Mouse (Mus musculus): ENCODE measurements around the gene Phf24. TPM values are rescaled to one million over a fixed set of nuclear protein-coding genes. Genes with fewer than 3 reads are reported as not detected.

Gene Phf24
- polyA plus RNA-seq (2017; shearing (Covaris generic)), result under 1 TPM in 1 of 2 experiments, not detected in 1; 0.14 TPM

DNA sequence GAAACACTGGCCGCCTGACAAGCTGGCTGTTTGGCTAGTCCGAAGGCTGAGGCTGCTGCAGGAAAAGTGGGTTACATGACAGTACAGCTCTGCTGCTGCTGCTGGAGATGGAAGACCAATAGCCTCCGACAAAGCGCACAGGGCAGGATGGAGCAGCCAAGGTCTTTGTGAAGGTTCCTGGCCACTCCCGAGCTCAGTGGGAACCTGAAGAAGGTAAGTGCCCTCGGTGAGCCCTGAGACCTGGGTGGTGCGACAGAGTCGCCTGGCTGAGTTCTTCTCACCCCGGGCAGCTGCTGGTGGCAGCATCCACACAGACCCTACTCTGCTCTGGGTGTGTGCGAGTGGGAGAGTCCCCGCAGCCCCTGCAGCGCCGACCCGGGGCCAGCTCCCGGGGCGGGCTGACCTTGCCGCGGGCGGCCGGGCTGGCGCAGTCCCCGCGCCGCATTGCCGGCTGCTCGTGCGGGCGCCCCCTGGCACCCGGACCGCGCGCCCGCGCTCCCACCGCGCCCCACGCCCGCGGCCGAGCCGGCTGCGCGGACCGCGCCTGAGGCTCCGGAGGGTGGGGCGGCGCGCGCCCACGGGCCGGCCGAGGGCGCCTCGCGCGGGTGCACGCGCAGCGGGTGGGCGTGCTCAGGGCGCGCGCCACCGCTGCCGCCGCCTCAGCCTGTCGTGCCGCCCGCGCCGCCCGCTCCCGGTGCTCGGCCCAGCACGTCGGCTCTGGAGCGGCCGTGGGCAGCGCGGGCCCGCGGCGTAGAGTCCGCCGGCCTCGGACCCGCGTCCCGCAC, at the start of gene Phf24:
Phf24 (plus strand) TSS at position 44 of the 785 bp plus-strand sequence.
- ATAC-seq, result no peak

DNA sequence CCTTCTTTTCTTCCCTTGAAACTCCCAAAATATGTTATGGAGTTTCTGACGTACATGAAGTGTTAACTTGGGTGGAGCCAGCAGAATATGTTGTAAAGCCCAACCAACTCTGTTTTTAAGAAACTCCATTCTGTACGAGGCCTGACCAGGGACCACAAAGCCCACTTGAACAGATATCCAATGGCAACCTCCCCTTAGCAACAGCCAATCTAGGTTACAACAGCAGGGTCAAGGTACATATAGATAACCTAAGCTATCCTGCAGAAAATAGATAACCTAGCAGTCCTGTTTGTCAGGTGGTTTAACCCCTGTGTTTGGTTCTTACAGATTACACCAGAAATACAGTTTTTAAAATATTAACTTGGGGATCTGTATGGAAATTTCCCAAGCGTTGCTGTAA, 49.1 kb upstream of the Phf24 start:
- no peak for ATAC-seq

DNA sequence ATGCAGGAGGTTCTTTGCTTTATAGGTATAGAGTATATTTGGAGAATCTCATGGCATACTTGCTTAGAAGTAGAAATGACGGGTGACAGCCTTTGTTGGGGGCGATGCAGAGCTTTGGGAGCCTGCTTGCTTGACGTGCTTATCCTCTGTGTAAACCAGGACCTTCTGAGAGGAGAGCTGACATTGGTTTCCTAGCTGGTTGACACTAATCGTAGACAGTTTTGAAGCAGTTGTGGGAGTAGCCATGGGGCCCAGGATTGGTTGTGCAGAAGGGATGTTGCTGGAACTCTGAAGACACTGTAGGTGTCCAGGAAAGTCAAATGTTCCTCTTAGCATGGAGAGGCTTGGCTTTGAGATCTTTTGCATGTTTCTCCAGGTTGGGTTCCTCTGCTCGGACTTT, 48.3 kb upstream of the Phf24 start:
- no peak for ATAC-seq

DNA sequence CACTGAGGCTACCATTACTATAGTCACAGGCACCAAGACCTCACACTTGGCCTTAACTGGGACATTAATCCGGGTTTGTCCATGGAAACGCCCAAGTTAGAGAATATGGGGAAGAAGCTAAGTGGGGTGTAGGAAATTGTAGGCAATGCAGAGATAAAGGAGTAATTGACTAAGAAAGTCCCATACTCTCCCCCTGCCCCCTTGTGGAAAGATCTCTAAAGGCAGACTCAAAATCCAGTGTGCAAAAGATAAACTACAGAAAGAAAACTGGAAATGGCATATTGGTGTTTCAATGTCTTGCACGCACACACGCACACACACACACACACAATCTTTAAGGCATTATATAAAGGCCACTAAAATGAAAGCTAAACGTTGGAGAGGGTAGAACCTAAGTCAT, 45.7 kb upstream of the Phf24 start:
- no peak for ATAC-seq

DNA sequence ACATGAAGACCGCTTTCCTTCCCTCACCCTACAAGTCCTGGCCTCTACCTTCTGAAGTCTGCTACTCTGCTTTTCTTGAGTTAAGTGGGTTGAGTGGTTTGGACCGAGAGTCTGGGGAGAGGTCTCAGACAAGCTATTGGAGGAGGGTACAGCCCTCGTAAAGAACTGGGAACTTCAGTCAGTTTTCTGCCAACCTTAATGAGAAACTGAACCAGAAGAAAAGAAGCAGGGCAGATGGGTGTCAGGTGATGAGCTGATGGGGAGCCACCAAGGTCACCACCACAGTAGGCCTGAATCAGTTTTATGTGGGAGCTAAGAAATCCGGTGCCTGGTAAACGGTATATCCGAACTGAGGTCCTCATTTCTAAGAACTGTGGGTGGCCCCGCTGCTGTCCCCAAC, 44.3 kb upstream of the Phf24 start:
- no peak for ATAC-seq

DNA sequence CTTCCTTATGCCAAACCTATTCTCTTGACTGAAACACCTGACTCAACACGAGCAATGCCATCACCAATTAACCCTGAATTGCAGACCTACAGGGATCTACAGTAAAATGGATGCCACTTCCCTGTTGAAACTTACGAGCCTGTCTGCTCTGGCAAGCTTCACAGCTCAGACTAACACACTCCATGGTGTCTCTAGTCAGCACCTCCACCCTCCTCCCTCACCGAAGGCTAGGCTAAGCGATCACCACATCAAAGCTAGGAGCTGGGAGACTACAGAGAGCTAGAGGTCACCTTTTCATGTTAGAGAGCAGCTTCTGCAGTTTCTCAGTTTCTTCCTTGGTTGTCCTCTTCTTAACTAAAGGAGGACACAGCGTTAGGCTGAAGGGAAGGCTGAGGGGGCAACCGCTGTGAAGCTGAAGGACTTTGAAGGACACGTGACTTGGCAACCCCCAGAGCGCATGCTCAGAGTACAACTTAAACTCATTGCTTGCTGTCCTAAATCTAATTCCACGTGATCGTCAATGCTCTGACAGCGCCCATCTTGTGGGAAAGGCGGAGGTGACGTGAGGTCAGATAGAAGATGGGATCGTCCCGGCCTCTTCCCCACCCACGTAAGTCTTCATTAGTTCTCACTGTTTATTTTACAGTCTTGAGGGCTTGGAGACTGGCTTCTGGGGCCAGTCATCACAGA, 43.6 kb upstream of the Phf24 start:
- no peak for ATAC-seq

DNA sequence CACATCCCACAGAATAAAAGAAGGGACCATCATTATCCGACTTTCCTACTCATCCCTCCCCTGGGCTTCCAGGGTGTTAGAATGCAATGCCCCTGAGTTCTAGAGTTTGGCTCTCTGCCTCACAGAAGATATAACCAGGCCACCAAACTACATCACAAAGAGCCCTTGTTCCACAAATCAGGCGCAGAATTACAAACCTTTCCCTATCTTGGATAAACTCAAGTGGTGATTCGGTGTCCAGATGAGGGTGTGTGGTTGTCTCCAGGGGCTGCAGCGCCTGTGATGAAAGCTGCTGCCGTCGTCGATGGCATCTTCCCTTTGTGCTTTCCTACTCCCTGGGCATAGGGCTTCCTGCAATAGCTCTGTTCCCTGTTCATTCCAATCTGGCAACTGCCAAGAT, 42.3 kb upstream of the Phf24 start, which contains the start of gene Fam205c:
Fam205c (minus strand) TSS at position 101 of the 400 bp plus-strand sequence.
- ATAC-seq, result no peak

DNA sequence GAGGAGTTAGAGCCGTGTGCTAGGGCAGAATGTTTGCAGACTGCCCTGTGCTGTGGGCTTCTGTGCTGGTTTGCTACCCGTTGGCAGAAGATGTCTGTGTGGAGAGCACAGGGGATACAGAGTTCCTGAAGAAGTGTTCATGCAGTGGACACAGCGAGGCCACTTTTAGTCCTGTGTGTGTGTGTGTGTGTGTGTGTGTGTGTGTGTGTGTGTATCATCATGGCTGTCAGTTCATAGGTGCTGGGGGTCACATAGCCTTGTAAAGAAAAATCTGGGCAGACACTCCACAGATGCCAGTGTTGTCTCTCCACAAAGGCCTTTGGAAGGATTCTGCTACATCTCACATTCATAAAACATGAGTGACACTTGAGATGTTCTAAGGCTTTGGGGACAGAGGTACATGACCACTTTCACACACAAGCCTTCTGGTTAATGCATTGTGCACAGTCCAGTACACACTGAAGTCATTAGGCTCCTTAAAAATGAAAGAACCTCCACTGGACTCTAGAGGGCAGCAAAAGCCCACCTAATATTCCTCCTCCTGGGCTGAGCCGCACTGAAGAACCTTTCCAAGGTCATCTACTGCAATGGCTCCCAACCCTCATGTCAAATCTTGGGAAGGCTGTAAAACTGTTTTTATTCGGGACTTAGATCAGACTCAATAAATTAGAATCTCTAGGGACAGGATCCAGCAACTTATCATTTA, 39.7 kb upstream of the Phf24 start:
- ATAC-seq, result no peak

DNA sequence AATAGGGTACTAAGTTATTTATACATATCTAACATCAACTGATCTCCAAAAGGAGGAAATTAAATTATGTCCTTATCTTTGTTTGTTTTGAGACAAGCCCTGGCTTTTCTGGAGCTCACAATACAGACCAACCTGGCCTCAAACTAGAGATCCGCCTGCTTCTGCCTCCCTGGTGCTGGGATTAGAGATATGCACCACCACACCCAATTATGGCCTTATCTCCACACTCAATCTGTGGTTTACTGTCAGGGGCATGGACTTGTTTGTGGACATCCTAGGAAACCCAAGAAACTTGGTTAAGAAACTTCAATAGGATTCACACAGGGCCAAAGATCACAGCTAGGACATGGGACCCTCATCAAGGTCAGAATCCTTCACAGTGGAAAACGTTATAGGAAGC, 38.8 kb upstream of the Phf24 start:
- ATAC-seq, result no peak

DNA sequence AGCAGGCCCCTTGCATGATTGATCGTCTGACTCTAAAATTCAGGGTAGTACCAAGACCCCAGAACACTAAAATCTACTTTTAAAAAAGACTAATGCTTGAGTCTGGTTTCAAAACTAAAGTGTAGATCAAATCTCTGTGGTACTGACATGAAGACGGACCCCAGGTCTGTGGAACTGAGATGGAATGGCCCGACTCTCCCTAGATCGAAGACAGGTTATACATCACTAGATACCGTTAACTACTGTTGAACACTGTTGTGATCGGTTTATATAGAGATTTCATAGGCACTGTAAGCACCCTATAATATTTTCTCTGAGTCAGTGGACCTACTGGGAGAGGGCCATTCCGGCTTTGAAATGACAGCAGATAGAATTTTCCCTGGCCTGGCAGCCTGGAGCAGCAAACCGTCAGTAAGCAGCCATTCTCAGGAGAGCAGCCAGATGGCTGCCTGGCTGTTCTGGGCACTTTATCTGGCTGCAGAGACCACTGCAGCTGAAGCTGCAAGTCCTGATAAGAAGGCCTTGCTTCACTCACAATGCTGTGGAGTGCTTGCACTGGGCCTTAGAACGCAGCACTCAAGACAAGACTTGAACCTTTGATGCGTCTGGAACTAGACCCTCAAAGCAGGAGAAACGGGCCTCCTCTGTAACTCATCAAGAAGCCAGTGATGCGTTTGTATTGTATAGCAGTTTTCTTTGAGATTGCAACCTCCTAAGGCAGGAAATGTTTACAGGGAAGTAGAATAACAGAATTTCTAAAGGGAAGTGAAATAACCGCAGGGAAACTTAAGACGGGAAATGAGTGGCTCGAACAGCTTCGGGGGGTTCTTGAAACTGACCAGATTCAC, 36.4 kb upstream of the Phf24 start:
- ATAC-seq, result no peak

DNA sequence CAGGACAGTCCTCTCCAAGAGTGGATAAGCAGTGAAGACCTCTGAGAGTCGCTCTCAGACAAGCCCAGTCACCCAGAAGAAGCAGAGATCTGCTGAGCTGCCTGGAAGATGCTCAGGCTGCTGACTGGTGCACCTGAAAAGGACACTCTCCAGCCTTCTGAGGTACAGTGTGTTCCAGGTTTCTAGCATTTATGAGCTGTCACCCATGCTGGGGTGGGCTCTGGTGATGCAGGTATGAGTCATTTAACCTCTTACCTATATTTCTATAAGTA, 35.8 kb upstream of the Phf24 start:
- no peak for ATAC-seq

DNA sequence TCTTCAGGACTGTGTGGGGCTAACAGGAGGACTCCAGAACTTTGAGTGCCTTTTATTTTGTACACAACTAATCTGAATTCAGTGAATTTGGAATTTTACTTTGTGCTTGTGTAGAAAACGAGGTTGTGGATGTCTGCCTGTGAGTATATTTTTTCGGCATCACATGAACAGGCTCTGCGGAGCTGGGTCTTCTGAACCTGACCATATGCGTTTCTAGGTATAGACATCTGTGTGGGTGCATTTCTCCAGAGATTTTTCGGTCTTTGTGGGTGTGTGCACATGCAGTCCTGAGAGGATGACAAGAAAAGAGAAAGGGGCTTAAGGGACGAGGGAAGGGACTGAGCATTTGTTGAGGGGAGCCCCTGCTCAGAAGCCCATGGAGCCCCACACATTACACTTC, 29.5 kb upstream of the Phf24 start:
- ATAC-seq, result no peak

DNA sequence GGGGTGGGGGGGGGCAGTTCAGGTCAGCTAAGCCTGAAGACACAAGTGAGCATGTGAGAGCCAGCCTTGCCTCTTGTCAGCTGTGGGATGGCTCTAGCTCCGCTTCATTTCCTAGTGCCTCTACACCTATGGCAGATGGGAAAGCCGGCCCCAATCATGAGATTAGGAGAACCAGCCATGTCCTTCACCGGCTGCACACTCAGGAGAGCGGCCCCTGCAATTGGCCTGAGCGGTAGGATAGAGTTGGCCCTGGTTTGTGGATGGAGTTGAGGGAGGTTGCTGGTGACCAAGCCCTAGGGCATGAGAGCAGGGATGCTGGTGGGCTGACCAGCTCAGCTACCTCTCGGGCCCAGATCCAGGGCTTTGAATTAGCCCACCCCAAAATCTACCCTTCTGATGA, 27.7 kb upstream of the Phf24 start:
- ATAC-seq, result no peak

DNA sequence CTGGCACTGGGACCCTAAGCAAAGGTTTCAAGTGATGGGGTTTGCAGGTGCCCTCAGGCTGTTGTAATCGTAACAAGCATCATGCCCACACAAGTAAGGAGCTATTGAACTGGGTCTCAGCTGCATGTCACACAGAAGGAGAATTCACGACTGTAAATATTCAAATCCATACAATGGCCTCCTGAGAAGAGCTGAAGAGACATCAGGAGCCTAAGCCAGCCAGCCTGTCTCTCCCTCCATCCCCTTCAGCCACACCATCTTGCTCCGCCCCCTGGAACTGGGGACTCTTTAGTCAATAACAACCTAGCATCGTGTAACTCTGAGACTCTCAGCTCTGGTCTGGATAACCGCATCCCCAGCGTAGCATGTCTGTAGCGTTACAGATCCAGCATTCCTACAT, 25.3 kb upstream of the Phf24 start:
- no peak for ATAC-seq

DNA sequence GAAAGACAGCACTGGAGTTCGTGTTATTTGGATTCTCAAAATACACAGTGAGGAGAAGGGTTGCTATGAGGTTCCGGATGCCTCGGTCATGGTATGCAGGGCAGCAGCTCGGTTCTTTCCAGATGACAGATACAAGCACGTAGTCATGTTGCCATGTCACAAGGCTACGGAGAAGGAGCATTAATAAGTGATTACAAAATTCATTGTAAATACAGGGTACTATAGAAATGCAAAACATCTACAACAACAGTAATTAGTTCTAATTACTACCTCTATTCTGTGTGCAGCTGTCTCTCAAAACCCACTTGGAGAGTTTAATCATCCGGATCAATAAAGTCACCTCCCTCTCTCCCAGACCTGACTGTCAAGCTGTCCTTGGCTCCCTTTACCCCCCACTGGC, 21.3 kb upstream of the Phf24 start:
- ATAC-seq, result no peak

DNA sequence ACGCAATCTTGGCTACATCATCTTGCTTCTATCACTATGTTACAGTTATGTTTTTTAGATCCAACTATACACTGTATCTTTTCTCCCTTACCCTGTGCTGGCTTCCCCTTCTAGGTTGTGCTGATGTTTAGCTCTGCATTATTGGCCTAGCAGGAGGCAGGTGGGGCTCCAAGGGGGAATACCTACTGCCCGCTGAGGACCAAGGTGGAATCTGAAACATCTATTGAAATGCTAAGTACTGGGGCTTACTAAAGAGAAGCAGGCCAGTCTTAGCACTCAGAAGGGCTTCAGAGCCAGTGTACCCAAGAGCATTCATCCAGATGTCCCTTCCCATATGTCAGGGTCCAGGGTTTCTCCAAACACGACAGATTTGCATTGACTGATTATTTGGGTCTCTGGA, 17.5 kb upstream of the Phf24 start:
- no peak for ATAC-seq

DNA sequence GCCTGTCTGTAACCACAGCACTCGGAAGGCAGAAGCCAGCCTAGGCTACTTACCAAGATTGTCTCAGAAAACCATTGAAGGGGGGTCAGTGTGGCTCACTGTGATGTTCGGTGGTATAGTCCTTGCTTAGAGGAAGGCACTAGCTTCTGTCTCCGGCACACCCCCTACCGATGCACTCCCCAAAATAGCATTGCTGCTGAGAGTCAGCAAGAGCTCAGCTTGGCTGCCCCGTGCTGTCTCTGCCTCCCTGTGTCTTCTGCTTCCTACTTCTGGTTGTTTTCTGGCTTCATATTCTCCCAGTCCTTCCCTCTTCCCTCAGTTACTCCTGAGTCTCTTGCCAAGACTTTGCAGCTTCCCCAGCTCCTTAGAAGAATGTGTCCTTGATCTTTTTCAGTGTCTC, 15.6 kb upstream of the Phf24 start:
- ATAC-seq, result no peak

DNA sequence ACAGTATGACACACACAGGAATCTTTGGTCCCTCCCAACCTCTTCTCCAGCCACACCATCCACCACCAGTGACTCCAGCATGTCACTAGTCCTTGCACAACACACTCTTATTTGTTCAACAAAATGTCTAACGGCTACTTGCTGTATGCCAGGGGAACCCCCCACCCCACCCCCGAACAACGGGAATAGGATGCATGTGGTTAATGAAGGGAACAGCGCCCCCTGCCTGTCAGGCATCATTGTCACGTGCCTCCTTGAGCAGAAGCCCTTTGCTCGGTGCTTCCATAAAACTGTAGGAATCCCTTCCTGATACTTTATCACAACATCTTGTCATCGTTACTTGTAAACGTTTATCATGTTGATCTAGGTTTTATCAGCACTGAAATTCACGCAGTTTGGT, 14.3 kb upstream of the Phf24 start:
- ATAC-seq, result no peak

DNA sequence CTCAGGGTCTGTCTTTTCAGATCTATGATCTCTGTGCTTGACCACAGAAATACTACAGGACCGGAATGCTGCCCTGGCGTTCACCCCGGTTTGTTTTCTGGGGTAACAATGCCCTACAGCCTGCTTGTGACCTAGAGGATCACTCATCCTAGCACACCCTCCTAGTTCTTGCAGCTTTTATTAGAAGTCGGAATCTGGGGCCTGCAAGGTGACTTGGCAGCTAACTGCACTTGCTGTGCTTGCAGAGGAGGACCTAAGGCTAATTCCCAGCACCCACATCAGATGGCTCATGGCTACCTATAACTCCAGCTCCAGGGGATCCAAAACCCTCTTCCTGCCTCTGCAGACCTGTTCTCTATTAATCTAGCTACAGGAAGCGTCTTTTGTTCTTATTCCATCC, 13.7 kb upstream of the Phf24 start:
- no peak for ATAC-seq

DNA sequence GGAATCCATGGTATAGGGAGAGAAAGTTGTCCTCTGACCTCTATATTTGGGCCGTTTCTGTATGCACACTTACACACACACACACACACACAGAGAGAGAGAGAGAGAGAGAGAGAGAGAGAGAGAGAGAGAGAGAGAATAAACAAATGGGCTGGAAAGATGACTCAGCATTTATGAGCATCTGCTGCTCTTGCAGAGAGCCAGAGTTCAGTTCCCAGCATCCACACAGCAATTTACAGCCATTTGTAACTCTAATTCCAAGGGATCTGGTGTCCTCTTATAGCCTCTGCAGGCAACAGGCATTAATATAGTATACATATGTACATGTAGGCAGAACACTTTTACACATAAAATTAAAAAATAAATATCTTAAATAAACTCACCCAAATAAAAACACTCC, 12.5 kb upstream of the Phf24 start:
- ATAC-seq, result no peak

DNA sequence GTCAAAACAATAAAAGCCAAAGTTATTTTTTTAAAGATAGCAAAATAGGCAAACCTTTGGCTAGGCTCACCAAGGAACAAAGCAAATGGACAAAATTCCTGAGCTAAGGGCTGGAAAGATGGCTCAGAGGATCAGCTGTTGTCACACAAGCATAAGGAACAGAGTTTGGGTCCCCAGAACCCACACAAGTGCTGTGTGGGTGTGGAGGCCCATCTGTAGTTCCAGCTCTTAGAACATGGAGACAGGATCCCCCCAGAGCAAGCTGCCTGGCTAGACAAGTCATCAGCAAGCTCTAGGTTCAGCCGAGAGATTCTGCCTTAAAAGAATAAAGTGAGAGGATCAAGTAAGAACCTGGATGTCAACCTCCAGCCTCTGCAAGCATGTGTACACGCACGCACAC, 11.9 kb upstream of the Phf24 start:
- no peak for ATAC-seq

DNA sequence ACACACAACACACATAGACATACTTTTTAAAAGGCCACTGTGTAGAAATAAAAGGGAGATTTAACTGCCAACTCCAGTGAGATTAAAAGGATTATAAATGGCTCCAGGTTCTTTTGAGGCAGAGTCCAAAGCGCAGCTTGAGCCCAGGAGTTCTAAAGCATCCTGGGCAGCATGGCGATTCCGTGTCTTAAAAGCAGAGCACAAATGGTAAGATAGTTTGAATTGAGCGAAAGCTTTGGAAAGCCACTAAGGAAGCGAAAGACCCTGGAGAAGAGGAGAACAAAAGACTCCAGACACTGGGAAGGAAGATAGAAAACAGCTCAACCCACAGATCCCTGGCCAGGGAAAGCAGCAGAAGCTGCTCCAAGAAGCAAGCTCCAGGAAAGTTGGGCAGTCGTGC, 11.5 kb upstream of the Phf24 start:
- ATAC-seq, result no peak

DNA sequence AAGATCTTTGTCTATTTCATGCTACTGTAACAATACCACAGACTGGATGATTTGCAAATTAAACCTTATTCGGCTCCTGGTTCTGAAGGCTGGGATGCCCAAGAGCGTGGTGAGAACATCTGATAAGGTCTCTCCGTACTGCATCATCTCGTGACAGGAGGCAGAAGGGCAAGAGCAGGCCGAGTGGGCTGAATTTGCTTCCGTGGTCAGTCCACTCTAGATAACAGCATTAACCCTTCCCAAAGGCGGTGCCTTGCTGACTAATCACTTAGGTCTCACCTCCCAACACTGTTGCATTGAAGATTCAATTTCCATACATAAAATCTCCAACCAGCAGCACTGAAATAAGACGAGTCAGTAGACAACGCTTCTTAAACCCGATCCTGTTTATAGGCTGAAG, 3.1 kb upstream of the Phf24 start:
- ATAC-seq, result no peak
